ENCODE assay signal across 28 mouse cellular contexts in genomic region chr9:46317957-46318356, GRCm38 (mm10). TPM values are rescaled to one million over a fixed set of nuclear protein-coding genes. Genes with fewer than 3 reads are reported as not detected.
DNase-seq lines count a peak whose midpoint lies in the region; ATAC-seq and TF ChIP-seq lines count a peak whose summit lies in the region.
"Had no signal": no experiment of that assay in that cellular context is flagged by ENCODE, and none has a peak within 500 bp of the region (broad histone marks: within the 10 kb centered on the region; RNA-seq: fewer than 3 reads in every experiment).

No protein-coding gene starts in this region.

- no peak overlapping the region for H3K9ac ChIP-seq in forebrain, postnatal 0 days
- no peak overlapping the region for H3K9ac ChIP-seq in lung, embryonic 14.5 days
- H3K9ac ChIP-seq: heart, embryonic 13.5 days; hindbrain, embryonic 14.5 days; limb, embryonic 15.5 days; midbrain, embryonic 13.5 days had no signal

- H3K9me3 ChIP-seq in forebrain, postnatal 0 days (ENCODE audit: low read length) = no peaks in the 10 kb centered on the region
- peaks cover 20% of the 10 kb centered on the region for H3K9me3 ChIP-seq in forebrain, embryonic 10.5 days
- no peaks in the 10 kb centered on the region for H3K9me3 ChIP-seq in lung, embryonic 14.5 days (ENCODE audit: low read depth, low read length)
- peaks cover 13% of the 10 kb centered on the region for H3K9me3 ChIP-seq in E14TG2a.4 (ENCODE audit: low read length)
- H3K9me3 ChIP-seq: limb, embryonic 15.5 days had no signal

- TF ChIP-seq CTCF in forebrain, postnatal 0 days (IDR thresholded peaks at IDR 0.05; ENCODE audit: low read depth) = peak; percentile 24; the same call in 1 of the 2 replicates
- peak; percentile 26; the same call in 1 of the 2 replicates for TF ChIP-seq CTCF in lung, embryonic 14.5 days (IDR thresholded peaks at IDR 0.05; ENCODE audit: low read depth)
- peak; percentile 75 for TF ChIP-seq CTCF in E14TG2a.4 (conservative IDR thresholded peaks at IDR 0.05; ENCODE audit: low read length)
- peak; percentile 16; the same call in 1 of the 2 replicates for TF ChIP-seq CTCF in bone marrow, adult 2 months (IDR thresholded peaks at IDR 0.05; ENCODE audit: control insufficient read depth, insufficient read depth, low read length)

- H3K4me1 ChIP-seq in forebrain, postnatal 0 days (ENCODE audit: insufficient read depth) = peaks cover 22% of the 10 kb centered on the region
- H3K4me1 ChIP-seq in forebrain, embryonic 10.5 days = peaks cover 39% of the 10 kb centered on the region
- H3K4me1 ChIP-seq in lung, embryonic 14.5 days (ENCODE audit: insufficient read depth) = no peaks in the 10 kb centered on the region
- H3K4me1 ChIP-seq in E14TG2a.4 (replicated peaks; ENCODE audit: low read depth, low read length) = peaks cover 24% of the 10 kb centered on the region
- H3K4me1 ChIP-seq in bone marrow, adult 2 months (ENCODE audit: control insufficient read depth, insufficient read depth, low read length) = no peaks in the 10 kb centered on the region
- H3K4me1 ChIP-seq: heart, embryonic 13.5 days had no signal

- no peaks in the 10 kb centered on the region for H3K27me3 ChIP-seq in forebrain, postnatal 0 days (ENCODE audit: insufficient read depth, low read length)
- peaks cover 21% of the 10 kb centered on the region for H3K27me3 ChIP-seq in forebrain, embryonic 10.5 days (ENCODE audit: poor library complexity, severe bottlenecking)
- no peaks in the 10 kb centered on the region for H3K27me3 ChIP-seq in lung, embryonic 14.5 days (ENCODE audit: insufficient read depth, low read length)
- H3K27me3 ChIP-seq in E14TG2a.4 (ENCODE audit: insufficient read depth, low read length) = peaks cover 26% of the 10 kb centered on the region
- H3K27me3 ChIP-seq: limb, embryonic 15.5 days; midbrain, embryonic 13.5 days had no signal

- 98% methylated on average over 3 of the region's 3 CpGs for WGBS in forebrain, postnatal 0 days
- WGBS in forebrain, embryonic 10.5 days = 87% methylated on average over 3 of the region's 3 CpGs
- 88% methylated on average over 3 of the region's 3 CpGs for WGBS in lung, embryonic 14.5 days
- WGBS in bone marrow, adult 2 months = 85% methylated on average over 3 of the region's 3 CpGs

- no peaks in the 10 kb centered on the region for H3K36me3 ChIP-seq in forebrain, postnatal 0 days (ENCODE audit: insufficient read depth)
- H3K36me3 ChIP-seq in forebrain, embryonic 10.5 days (replicated peaks) = no peaks in the 10 kb centered on the region
- no peaks in the 10 kb centered on the region for H3K36me3 ChIP-seq in lung, embryonic 14.5 days (ENCODE audit: insufficient read depth)
- H3K36me3 ChIP-seq in E14TG2a.4 (ENCODE audit: insufficient read depth, low read length) = no peaks in the 10 kb centered on the region
- H3K36me3 ChIP-seq: heart, embryonic 13.5 days; limb, embryonic 15.5 days; midbrain, embryonic 13.5 days had no signal

- H3K27ac ChIP-seq in forebrain, postnatal 0 days (ENCODE audit: low read depth, low read length) = no peak overlapping the region
- no peak overlapping the region for H3K27ac ChIP-seq in forebrain, embryonic 10.5 days
- H3K27ac ChIP-seq in lung, embryonic 14.5 days (ENCODE audit: low read depth) = no peak overlapping the region
- H3K27ac ChIP-seq in bone marrow, adult 2 months (ENCODE audit: control insufficient read depth, insufficient read depth, low read depth, low read length, poor library complexity) = no peak overlapping the region
- H3K27ac ChIP-seq: heart, embryonic 13.5 days; limb, embryonic 15.5 days; midbrain, embryonic 13.5 days had no signal

- DNase-seq in forebrain, postnatal 0 days = no peak
- no peak for DNase-seq in forebrain, embryonic 10.5 days (ENCODE audit: extremely low spot score, low spot score)
- no peak for DNase-seq in lung, embryonic 14.5 days
- no peak for DNase-seq in lung, postnatal 14 days
- DNase-seq in right cerebral cortex, postnatal 36 days (ENCODE audit: low spot score in 2 of 2) = no peak
- no peak for DNase-seq in cerebellum, adult 8-10 months
- DNase-seq: adrenal gland, postnatal 25 days; cerebellum, adult 18-20 months; heart, postnatal 36 days; kidney, adult 11 months; kidney, postnatal 14 days; thymus, postnatal 14 days had no signal

- TF ChIP-seq POLR2A in bone marrow, adult 2 months (IDR thresholded peaks at IDR 0.05; ENCODE audit: borderline replicate concordance, control insufficient read depth, low read depth, low read length) = no peak

- H3K4me3 ChIP-seq in forebrain, postnatal 0 days (ENCODE audit: low read depth, low read length) = no peak overlapping the region
- no peak overlapping the region for H3K4me3 ChIP-seq in forebrain, embryonic 10.5 days
- H3K4me3 ChIP-seq in lung, embryonic 14.5 days (ENCODE audit: low read depth, low read length) = no peak overlapping the region
- H3K4me3 ChIP-seq in E14TG2a.4 (replicated peaks; ENCODE audit: low read length) = no peak overlapping the region
- H3K4me3 ChIP-seq in bone marrow, adult 2 months (replicated peaks; ENCODE audit: control insufficient read depth, low read depth, low read length) = no peak overlapping the region
- H3K4me3 ChIP-seq: heart, embryonic 13.5 days; limb, embryonic 15.5 days; midbrain, embryonic 13.5 days; myocyte had no signal

- no peak overlapping the region for H3K4me2 ChIP-seq in forebrain, postnatal 0 days (ENCODE audit: low read depth)
- no peak overlapping the region for H3K4me2 ChIP-seq in lung, embryonic 14.5 days
- H3K4me2 ChIP-seq: heart, embryonic 13.5 days; hindbrain, embryonic 14.5 days; limb, embryonic 15.5 days; midbrain, embryonic 13.5 days had no signal

- ATAC-seq in forebrain, postnatal 0 days = no peak
- no peak for ATAC-seq in lung, embryonic 14.5 days (ENCODE audit: insufficient read depth)
- ATAC-seq: midbrain, embryonic 13.5 days had no signal

RNA-seq across cellular contexts. Expression of gene 4931429L15Rik, which starts 1.8 kb away (rescaled TPM):
- not detected in 2 replicates for total RNA-seq in forebrain, postnatal 0 days (2014; rRNA removed)
- polyA plus RNA-seq in forebrain, postnatal 0 days (2015; fragmentation: Nextera tagmentation; extraction: Ambion mirVana) = not detected in 2 replicates
- polyA plus RNA-seq in forebrain, embryonic 10.5 days (2016; fragmentation: Nextera tagmentation; extraction: Ambion mirVana) = 0.22 TPM in 1 of 2 replicates, not detected in the other
- polyA plus RNA-seq in lung, embryonic 14.5 days (2014; fragmentation: Nextera tagmentation; extraction: Ambion mirVana) = not detected in 2 replicates
- polyA plus RNA-seq in bone marrow, adult 2 months (2011; ENCODE audit: insufficient read depth, insufficient read length, low replicate concordance, missing spikeins) = not detected in 2 replicates
- total RNA-seq: adrenal gland, postnatal 25 days; gastrocnemius, adult 8-10 months; granulocyte monocyte progenitor cell, adult 5-6 weeks; heart, postnatal 36 days; left cerebral cortex, adult 18-20 months had no signal
- polyA plus RNA-seq: forebrain, embryonic 11.5 days; heart, embryonic 13.5 days; hindbrain, embryonic 14.5 days; limb, embryonic 15.5 days; lung, embryonic 16.5 days; myocyte; neural tube, embryonic 14.5 days; stomach, embryonic 14.5 days had no signal

RNA-seq across cellular contexts. Expression of gene Bud13, which starts 35.1 kb away (rescaled TPM):
- 13.5 and 14.7 TPM in 2 replicates for total RNA-seq in forebrain, postnatal 0 days (2014; rRNA removed)
- polyA plus RNA-seq in forebrain, postnatal 0 days (2015; fragmentation: Nextera tagmentation; extraction: Ambion mirVana) = 11.5 and 12.8 TPM in 2 replicates
- 32.3 and 33.0 TPM in 2 replicates for polyA plus RNA-seq in forebrain, embryonic 10.5 days (2016; fragmentation: Nextera tagmentation; extraction: Ambion mirVana)
- polyA plus RNA-seq in lung, embryonic 14.5 days (2014; fragmentation: Nextera tagmentation; extraction: Ambion mirVana) = 27.1 and 27.6 TPM in 2 replicates
- 13.4 and 15.3 TPM in 2 replicates for polyA plus RNA-seq in bone marrow, adult 2 months (2011; ENCODE audit: insufficient read depth, insufficient read length, low replicate concordance, missing spikeins)

RNA-seq across cellular contexts. Expression of gene Zpr1, which starts 45.1 kb away (rescaled TPM):
- 34.3 and 44.1 TPM in 2 replicates for total RNA-seq in forebrain, postnatal 0 days (2014; rRNA removed)
- 49.1 and 56.0 TPM in 2 replicates for polyA plus RNA-seq in forebrain, postnatal 0 days (2015; fragmentation: Nextera tagmentation; extraction: Ambion mirVana)
- polyA plus RNA-seq in forebrain, embryonic 10.5 days (2016; fragmentation: Nextera tagmentation; extraction: Ambion mirVana) = 70.9 and 76.7 TPM in 2 replicates
- 56.0 and 61.8 TPM in 2 replicates for polyA plus RNA-seq in lung, embryonic 14.5 days (2014; fragmentation: Nextera tagmentation; extraction: Ambion mirVana)
- polyA plus RNA-seq in bone marrow, adult 2 months (2011; ENCODE audit: insufficient read depth, insufficient read length, low replicate concordance, missing spikeins) = 22.3 and 64.6 TPM in 2 replicates

RNA-seq across cellular contexts. Expression of gene Apoa5, which starts 49.5 kb away (rescaled TPM):
- total RNA-seq in forebrain, postnatal 0 days (2014; rRNA removed) = not detected in 2 replicates
- polyA plus RNA-seq in forebrain, postnatal 0 days (2015; fragmentation: Nextera tagmentation; extraction: Ambion mirVana) = not detected in 2 replicates
- not detected in 2 replicates for polyA plus RNA-seq in forebrain, embryonic 10.5 days (2016; fragmentation: Nextera tagmentation; extraction: Ambion mirVana)
- polyA plus RNA-seq in lung, embryonic 14.5 days (2014; fragmentation: Nextera tagmentation; extraction: Ambion mirVana) = not detected in 2 replicates
- 0.38 and 3.9 TPM in 2 replicates for polyA plus RNA-seq in bone marrow, adult 2 months (2011; ENCODE audit: insufficient read depth, insufficient read length, low replicate concordance, missing spikeins)
- total RNA-seq: adrenal gland, postnatal 25 days; granulocyte monocyte progenitor cell, adult 5-6 weeks; heart, postnatal 36 days; layer of hippocampus, adult 8-10 months; left cerebral cortex, adult 18-20 months; left cerebral cortex, postnatal 36 days had no signal
- polyA plus RNA-seq: forebrain, embryonic 11.5 days; heart, embryonic 13.5 days; hindbrain, embryonic 14.5 days; limb, embryonic 15.5 days; lung, embryonic 16.5 days; midbrain, embryonic 13.5 days; myocyte; neural tube, embryonic 14.5 days; stomach, embryonic 14.5 days had no signal

Comparison
In these comparisons a context has a peak if more than half of its experiments do, and no peak if none do; other contexts are left out.
1. CTCF ChIP-seq: peak in every context shown above with its lines; median percentile 75 in E14TG2a.4; 26 in lung, embryonic 14.5 days; 24 in forebrain, postnatal 0 days; 16 in bone marrow, adult 2 months.